Mouse (Mus musculus) stomach, postnatal 0 days (tissue): ENCODE data around the gene Cpne6. TPM values are rescaled to one million over a fixed set of nuclear protein-coding genes. Genes with fewer than 3 reads are reported as not detected.

Experiments
- ATAC-seq: fragments of 200-750 bp; cut with Nextera tagmentation; 2 replicates; pipeline ENCODE4 v1.8.0; 2017; ENCODE audit not compliant: low FRiP score, low TSS enrichment
- DNase-seq: peaks from one replicate; pipeline ENCODE4 v3.0.0-alpha.2; 2016; ENCODE audit warnings: low spot score
- H3K27ac ChIP-seq: fragments of 300-500 bp; sonication (generic); replicated peaks from 2 replicates; pipeline ENCODE4 v1.5.1; 2014; ENCODE audit warnings: mild to moderate bottlenecking, control low read depth
- H3K27me3 ChIP-seq: fragments of 300-500 bp; sonication (generic); 2 replicates; pipeline ENCODE4 v1.6.1; 2014; ENCODE audit warnings: low read length; ENCODE audit not compliant: control insufficient read depth, insufficient read depth
- H3K36me3 ChIP-seq: fragments of 300-500 bp; sonication (generic); 2 replicates; pipeline ENCODE4 v1.6.1; 2014; ENCODE audit warnings: low read length, mixed read lengths; ENCODE audit not compliant: control insufficient read depth, insufficient read depth
- H3K4me1 ChIP-seq: fragments of 300-500 bp; sonication (generic); replicated peaks from 2 replicates; pipeline ENCODE4 v1.6.1; 2014; ENCODE audit warnings: antibody characterized with exemption; ENCODE audit not compliant: control insufficient read depth, insufficient read depth
- H3K4me2 ChIP-seq: fragments of 300-500 bp; sonication (generic); replicated peaks from 2 replicates; pipeline ENCODE4 v1.6.1; 2014; ENCODE audit warnings: low read depth, mild to moderate bottlenecking, control low read depth, moderate library complexity
- H3K4me3 ChIP-seq: fragments of 300-500 bp; sonication (generic); 2 replicates; pipeline ENCODE4 v1.5.1; 2014; ENCODE audit warnings: low read depth, low read length, control low read depth
- H3K9ac ChIP-seq: fragments of 300-500 bp; sonication (generic); 2 replicates; pipeline ENCODE4 v1.6.1; 2014; ENCODE audit warnings: mild to moderate bottlenecking, low read length, control low read depth, mixed read lengths
- H3K9me3 ChIP-seq: fragments of 300-500 bp; sonication (generic); 2 replicates; pipeline ENCODE4 v1.6.1; 2016; ENCODE audit warnings: low read length; ENCODE audit not compliant: control insufficient read depth
- CTCF ChIP-seq: IDR thresholded peaks from 2 replicates; pipeline ENCODE4 v1.5.1; 2016; ENCODE audit warnings: antibody characterized with exemption, low read depth, mild to moderate bottlenecking, moderate library complexity
- EP300 ChIP-seq: optimal IDR thresholded peaks from 2 replicates; pipeline ENCODE3; 2016; ENCODE audit warnings: antibody characterized with exemption
- WGBS: fragments of 180-500 bp; shearing (Covaris S2); extraction: QIAGEN DNeasy Blood & Tissue Kit; methylation state at CpG from one replicate; pipeline ENCODE4 v1.1.7; 2014; 5-methylcytosine and 5-hydroxymethylcytosine counted together
- polyA plus RNA-seq: library from polyadenylated mRNA; unstranded; fragments of >200 nt; fragmentation: Nextera tagmentation; extraction: Ambion mirVana; gene quantifications from 2 replicates; pipeline ENCODE4 v1.2.1, GENCODE M21; 2015

Gene Cpne6
- polyA plus RNA-seq, 1 experiment from 2014 or later = 0.08 TPM

DNA sequence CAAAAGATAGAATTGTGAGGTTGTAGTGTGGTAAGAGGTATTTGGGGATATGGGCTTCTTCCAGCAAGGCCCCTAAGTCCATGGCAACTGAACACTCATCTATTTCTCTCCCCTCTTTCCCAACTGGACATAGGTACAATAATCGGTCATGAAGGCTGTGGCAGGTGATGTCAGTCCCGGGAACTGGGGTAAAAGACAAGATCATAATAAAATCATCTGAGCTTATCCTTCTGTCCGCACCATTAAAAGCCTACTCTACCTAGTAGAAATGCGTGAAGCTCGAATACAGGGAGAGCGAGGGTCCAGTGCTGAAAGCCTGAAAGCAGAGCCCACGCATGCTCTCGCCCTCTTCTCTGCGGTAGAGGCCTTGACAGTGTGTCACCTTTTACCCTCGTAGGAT lies 30.6 kb upstream of the Cpne6 start:
- peak overlapping the region; percentile 59; the same call in 1 of the 2 replicates for H3K4me2 ChIP-seq
- H3K27me3 ChIP-seq = no peaks in the 10 kb centered on the region
- 92% methylated on average over 10 of the region's 10 CpGs for WGBS
- ATAC-seq (no peak), DNase-seq (no peak)
- no peak overlapping the region for H3K27ac ChIP-seq
- no peaks in the 10 kb centered on the region for H3K4me1 ChIP-seq
- no peaks in the 10 kb centered on the region; the same call in 1 of the 2 replicates for H3K36me3 ChIP-seq
- TF ChIP-seq EP300 = no peak
- no peak for TF ChIP-seq CTCF
- H3K4me3 ChIP-seq = no peak overlapping the region
- no peaks in the 10 kb centered on the region for H3K9me3 ChIP-seq
- H3K9ac ChIP-seq = no peak overlapping the region

DNA sequence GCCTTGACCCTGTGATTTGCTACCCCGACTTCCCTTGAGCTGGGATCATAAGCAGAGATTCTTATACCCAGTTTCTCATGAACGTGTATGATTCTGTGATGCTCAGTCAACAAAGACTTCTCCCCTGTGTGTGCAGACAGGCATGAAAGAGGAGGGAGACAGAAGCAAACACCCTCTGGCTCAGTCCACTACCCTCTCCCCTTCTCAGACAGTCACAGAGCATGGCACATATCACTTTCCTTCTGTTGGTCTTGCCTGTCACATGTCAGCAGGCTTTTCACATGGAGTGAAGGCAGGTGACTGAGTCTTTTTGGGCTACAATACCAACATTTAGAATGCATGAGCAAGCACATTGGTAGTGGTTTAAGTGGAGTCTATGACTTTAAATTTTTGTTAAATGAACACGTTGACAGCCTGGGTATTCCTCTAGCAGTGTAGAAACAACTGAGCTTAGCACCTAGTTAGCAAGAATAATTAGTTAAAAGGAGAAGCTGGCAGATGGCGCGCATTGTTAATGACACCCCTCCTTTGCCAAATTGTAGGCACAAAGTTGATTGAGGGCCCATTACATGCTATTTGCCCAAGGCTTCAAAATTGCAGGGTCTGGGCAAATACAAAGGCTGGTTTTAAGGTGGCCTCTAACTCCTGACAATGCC lies 25.7 kb upstream of the Cpne6 start:
- Histone ChIP-seq H3K27ac (no peak overlapping the region), H3K36me3 (peaks cover 3% of the 10 kb centered on the region; the same call in 1 of the 2 replicates), H3K4me2 (no peak overlapping the region), H3K27me3 (no peaks in the 10 kb centered on the region), H3K9me3 (no peaks in the 10 kb centered on the region), H3K4me3 (no peak overlapping the region), H3K4me1 (no peaks in the 10 kb centered on the region), H3K9ac (no peak overlapping the region)
- no peak for DNase-seq
- TF ChIP-seq EP300 (no peak), CTCF (no peak)
- peak; percentile 27; the same call in 1 of the 2 replicates for ATAC-seq
- 77% methylated on average over 5 of the region's 5 CpGs for WGBS

DNA sequence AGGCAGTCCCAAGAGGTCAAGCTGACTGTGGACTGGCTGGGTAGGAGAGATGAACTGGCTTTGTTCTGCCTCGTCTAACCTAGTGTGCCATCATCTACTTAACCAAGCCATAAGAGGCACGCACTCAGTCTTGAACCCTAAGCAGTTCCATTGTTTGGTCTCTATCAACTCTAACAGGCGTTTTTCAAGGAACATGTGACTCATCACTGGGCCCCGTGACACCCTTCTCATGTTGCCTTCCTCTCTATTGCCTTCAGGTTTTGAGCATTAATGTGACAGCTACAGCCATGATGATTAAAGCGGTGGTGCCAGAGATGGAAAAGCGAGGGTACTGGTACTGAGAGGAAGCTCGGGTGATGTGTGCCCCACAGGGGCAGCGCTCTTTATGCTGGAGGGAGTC lies 23.4 kb upstream of the Cpne6 start:
- Histone ChIP-seq H3K36me3 (peaks cover 3% of the 10 kb centered on the region; the same call in 1 of the 2 replicates), H3K27ac (no peak overlapping the region), H3K4me3 (no peak overlapping the region), H3K4me1 (peaks cover 6% of the 10 kb centered on the region), H3K4me2 (no peak overlapping the region), H3K9ac (no peak overlapping the region), H3K9me3 (no peaks in the 10 kb centered on the region), H3K27me3 (no peaks in the 10 kb centered on the region)
- WGBS = 86% methylated on average over 8 of the region's 8 CpGs
- ATAC-seq (no peak), DNase-seq (no peak)
- TF ChIP-seq EP300 (no peak), CTCF (no peak)

DNA sequence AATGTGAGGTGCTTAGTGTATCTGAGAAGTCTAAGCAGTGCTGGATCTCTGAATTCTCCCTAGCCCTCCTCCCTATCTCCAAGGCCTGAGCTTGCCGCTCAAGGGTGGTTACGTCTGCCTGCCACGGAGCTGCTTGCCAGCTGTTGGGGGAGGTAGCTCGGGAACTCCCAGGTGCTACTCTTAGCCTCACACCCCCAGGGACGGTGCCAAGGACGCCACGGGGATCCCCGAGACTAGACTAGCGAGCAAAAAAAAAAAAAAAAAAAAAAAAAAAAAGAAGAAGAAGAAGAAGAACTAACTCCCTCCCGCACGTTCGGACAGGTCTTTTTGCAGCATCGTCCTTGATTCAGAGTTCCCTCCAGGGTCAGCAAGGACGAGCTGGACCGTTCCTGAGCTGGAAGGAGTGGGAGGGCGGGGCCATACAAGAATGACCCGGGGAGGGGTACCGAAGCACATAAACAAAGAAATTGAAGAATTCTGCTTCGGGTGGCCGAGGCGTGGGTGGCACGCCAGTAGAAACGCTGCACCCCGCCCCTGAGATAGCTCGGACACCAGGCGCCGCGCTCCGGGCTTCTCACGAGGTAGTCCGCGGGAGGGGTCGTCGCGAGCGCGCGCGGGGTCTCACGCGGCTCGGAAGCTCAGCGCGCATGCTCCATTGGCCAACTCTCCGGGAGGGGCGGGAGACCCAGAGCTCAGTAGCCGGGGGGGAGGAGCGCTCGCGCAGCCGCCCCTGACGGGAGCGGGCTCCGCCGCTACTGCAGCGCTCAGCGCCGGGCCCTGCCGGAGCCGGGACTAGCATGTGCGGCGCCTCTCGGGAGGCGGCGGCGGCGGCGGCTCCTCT lies 19.7 kb upstream of the Cpne6 start, which contains the start of gene Carmil3:
Gene Carmil3, plus strand, starts transcription at position 291 of the 841 bp plus-strand sequence.
- DNase-seq (peak; percentile 61), ATAC-seq (peak; percentile 58; the same call in 1 of the 2 replicates)
- Histone ChIP-seq H3K9me3 (no peaks in the 10 kb centered on the region), H3K36me3 (peaks cover 3% of the 10 kb centered on the region; the same call in 1 of the 2 replicates), H3K4me1 (peaks cover 6% of the 10 kb centered on the region), H3K27me3 (no peaks in the 10 kb centered on the region), H3K27ac (peak within 1 kb of the TSS; percentile 20; the same call in 1 of the 2 replicates), H3K4me2 (peak within 1 kb of the TSS; percentile 98), H3K9ac (peak within 1 kb of the TSS; percentile 57), H3K4me3 (peak within 1 kb of the TSS; percentile 59)
- WGBS = 1% methylated on average over 54 of the region's 68 CpGs
- TF ChIP-seq EP300 = no peak
- no peak for TF ChIP-seq CTCF

DNA sequence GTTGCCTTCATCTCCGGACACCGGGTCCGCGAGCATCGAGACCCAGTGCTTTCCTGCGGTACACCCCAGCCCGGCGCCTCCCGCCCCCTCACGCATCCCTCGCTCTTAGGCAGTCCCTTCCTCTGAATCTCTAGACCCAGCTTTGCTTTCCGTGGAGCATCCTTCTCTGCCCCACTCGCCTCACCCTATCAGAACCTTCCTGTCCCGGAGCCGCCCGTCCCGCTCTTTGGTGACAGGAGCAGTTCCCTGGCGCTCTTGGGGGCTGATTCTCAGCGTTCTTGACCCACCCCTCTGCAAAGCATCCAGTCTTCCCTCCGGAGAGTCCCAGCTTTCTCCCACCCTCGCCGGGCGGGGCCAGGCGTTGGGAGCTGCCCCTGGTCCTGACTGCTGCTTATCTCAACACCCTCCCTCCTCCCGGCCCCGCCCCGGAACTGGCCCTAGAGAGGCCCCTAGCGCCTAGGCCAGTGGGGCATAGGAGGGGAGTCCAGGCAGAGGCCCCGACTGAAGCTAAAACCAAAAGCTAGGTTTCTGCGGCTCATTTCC lies 18.9 kb upstream of the Cpne6 start:
- ATAC-seq = peak; percentile 64; the same call in 1 of the 2 replicates
- Histone ChIP-seq H3K9ac (peak overlapping the region; percentile 57), H3K4me1 (peaks cover 6% of the 10 kb centered on the region), H3K4me2 (peak overlapping the region; percentile 98), H3K9me3 (no peaks in the 10 kb centered on the region), H3K4me3 (peak overlapping the region; percentile 59), H3K27ac (peak overlapping the region; percentile 20; the same call in 1 of the 2 replicates), H3K27me3 (no peaks in the 10 kb centered on the region), H3K36me3 (no peaks in the 10 kb centered on the region)
- peak; percentile 69 for DNase-seq
- no peak for TF ChIP-seq CTCF
- TF ChIP-seq EP300 = no peak
- WGBS = 2% methylated on average over 29 of the region's 30 CpGs
